Mouse (Mus musculus) C2C12 (cell line): Measurements from ENCODE around the gene Cep57l1.

Experiments used
- CEBPB ChIP-seq: IDR thresholded peaks from one replicate; pipeline ENCODE4 v1.6.1; 2011; ENCODE audit warnings: low read depth, mild to moderate bottlenecking, control low read depth, moderate library complexity
- CTCF ChIP-seq: IDR thresholded peaks from one replicate; pipeline ENCODE4 v1.5.1; 2011; ENCODE audit not compliant: control insufficient read depth, insufficient read depth, insufficient read length
- MYOD1 ChIP-seq: IDR thresholded peaks from one replicate; pipeline ENCODE4 v1.6.1; 2011; ENCODE audit warnings: low read depth; ENCODE audit not compliant: control insufficient read depth, insufficient read length
- MYOG ChIP-seq: IDR thresholded peaks from one replicate; pipeline ENCODE4 v1.6.1; 2011; ENCODE audit not compliant: control insufficient read depth, insufficient read length; ENCODE audit errors: extremely low read depth

DNA sequence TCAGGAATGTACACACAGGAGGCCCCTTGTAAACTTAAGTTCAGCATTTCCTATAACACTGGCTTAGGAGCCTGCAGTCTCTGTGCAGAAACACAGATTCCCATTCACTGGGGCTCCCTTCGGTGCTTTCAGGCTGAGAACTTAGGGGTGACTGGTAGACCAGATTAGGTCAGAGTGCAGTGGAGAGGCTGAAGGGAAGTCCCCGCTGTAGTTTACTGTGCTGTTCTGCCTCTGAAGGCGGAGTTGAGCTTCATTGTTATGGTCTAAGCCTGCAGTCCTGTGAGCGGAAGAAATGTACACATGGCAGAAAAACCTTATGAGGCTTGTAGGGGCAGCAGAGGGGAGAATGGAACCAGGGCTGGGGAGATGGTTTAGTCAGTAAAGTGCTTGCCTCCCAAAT, 29.2 kb upstream of the Cep57l1 start:
- TF ChIP-seq CTCF, result no peak
- TF ChIP-seq CEBPB, result no peak
- no peak for TF ChIP-seq MYOD1
- no peak for TF ChIP-seq MYOG
